Mouse (Mus musculus) bone marrow, adult 2 months (tissue): ENCODE measurements around the gene Proser3.

Experiments
- CTCF ChIP-seq: fragments of 200-500 bp; IDR thresholded peaks from 2 replicates; pipeline ENCODE4 v1.5.1; 2011; ENCODE audit warnings: low read length, control low read depth; ENCODE audit not compliant: control insufficient read depth, insufficient read depth
- POLR2A ChIP-seq: fragments of 200-500 bp; IDR thresholded peaks from 2 replicates; pipeline ENCODE4 v1.6.1; 2011; ENCODE audit warnings: low read depth, mild to moderate bottlenecking, control low read depth, low read length, borderline replicate concordance; ENCODE audit not compliant: control insufficient read depth

- TF ChIP-seq POLR2A, result no peak
- TF ChIP-seq CTCF, result no peak
Measured at GRCm38 (mm10) chr7:30522871-30523270, 29.2 kb downstream of the Proser3 start.
